Mouse (Mus musculus) lung, postnatal 0 days (tissue): ENCODE measurements at regions not wholly inside any gene's neighbourhood (a gene's known extent, or its start where the extent isn't known, plus 50 kb on each side); places are given as distances from the start of the nearest gene placed in this dataset.

Experiments
- ATAC-seq: fragments of 200-750 bp; cut with Nextera tagmentation; 2 replicates; pipeline ENCODE4 v1.8.0; 2017; ENCODE audit warnings: moderate library complexity
- DNase-seq: peaks from one replicate; pipeline ENCODE4 v3.0.0-alpha.2; 2016; ENCODE audit warnings: low spot score
- H3K27ac ChIP-seq: fragments of 300-500 bp; sonication (generic); 2 replicates; pipeline ENCODE4 v1.5.1; 2014; ENCODE audit warnings: antibody characterized with exemption, mild to moderate bottlenecking, low read length, mixed read lengths
- H3K27me3 ChIP-seq: fragments of 300-500 bp; sonication (generic); replicated peaks from 2 replicates; pipeline ENCODE4 v1.6.1; 2014; ENCODE audit warnings: low read length, mixed read lengths; ENCODE audit not compliant: insufficient read depth
- H3K36me3 ChIP-seq: fragments of 300-500 bp; sonication (generic); 2 replicates; pipeline ENCODE4 v1.6.1; 2014; ENCODE audit warnings: low read length, mixed read lengths; ENCODE audit not compliant: insufficient read depth
- H3K4me1 ChIP-seq: fragments of 300-500 bp; sonication (generic); 2 replicates; pipeline ENCODE4 v1.6.1; 2014; ENCODE audit warnings: antibody characterized with exemption, low read depth, low read length, mixed read lengths; ENCODE audit not compliant: insufficient read depth
- H3K4me2 ChIP-seq: fragments of 300-500 bp; sonication (generic); replicated peaks from 2 replicates; pipeline ENCODE4 v1.6.1; 2014; ENCODE audit warnings: low read depth, mild to moderate bottlenecking, low read length, moderate library complexity, mixed read lengths
- H3K4me3 ChIP-seq: fragments of 300-500 bp; sonication (generic); 2 replicates; pipeline ENCODE4 v1.5.1; 2014; ENCODE audit warnings: low read depth, low read length
- H3K9ac ChIP-seq: fragments of 300-500 bp; sonication (generic); replicated peaks from 2 replicates; pipeline ENCODE4 v1.6.1; 2014; ENCODE audit warnings: low read depth, mild to moderate bottlenecking
- H3K9me3 ChIP-seq: fragments of 300-500 bp; sonication (generic); 2 replicates; pipeline ENCODE4 v1.6.1; 2016; ENCODE audit warnings: low read length, mixed read lengths
- CTCF ChIP-seq: IDR thresholded peaks from 2 replicates; pipeline ENCODE4 v1.5.1; 2016; ENCODE audit warnings: antibody characterized with exemption, mild to moderate bottlenecking
- EP300 ChIP-seq: IDR thresholded peaks from 2 replicates; pipeline ENCODE4 v1.6.1; 2016; ENCODE audit warnings: antibody characterized with exemption, mild to moderate bottlenecking, control low read depth
- WGBS: fragments of 180-500 bp; shearing (Covaris S2); extraction: QIAGEN DNeasy Blood & Tissue Kit; methylation state at CpG from one replicate; pipeline ENCODE4 v1.1.7; 2014; 5-methylcytosine and 5-hydroxymethylcytosine counted together

GRCm38 (mm10) chr2:74300885-74301451 lies 278.3 kb downstream of the Lnpk start:
- TF ChIP-seq EP300 = no peak
- peak; percentile 16; the same call in 1 of the 2 replicates for TF ChIP-seq CTCF
- H3K4me1 ChIP-seq = no peaks in the 10 kb centered on the region
- H3K36me3 ChIP-seq = no peaks in the 10 kb centered on the region
- no peak overlapping the region for H3K4me3 ChIP-seq
- no peak for DNase-seq
- peak overlapping the region; percentile 41; the same call in 1 of the 2 replicates for H3K4me2 ChIP-seq
- no peaks in the 10 kb centered on the region; the same call in 1 of the 2 replicates for H3K27me3 ChIP-seq
- ATAC-seq = no peak
- H3K27ac ChIP-seq = no peak overlapping the region
- 16% methylated on average over 9 of the region's 9 CpGs for WGBS
- no peaks in the 10 kb centered on the region for H3K9me3 ChIP-seq
- no peak overlapping the region for H3K9ac ChIP-seq

- Histone ChIP-seq H3K27me3 (no peaks in the 10 kb centered on the region; the same call in 1 of the 2 replicates), H3K4me3 (peak overlapping the region; percentile 10; the same call in 1 of the 2 replicates), H3K36me3 (no peaks in the 10 kb centered on the region), H3K27ac (no peak overlapping the region), H3K4me1 (no peaks in the 10 kb centered on the region), H3K9ac (no peak overlapping the region), H3K4me2 (peak overlapping the region; percentile 41; the same call in 1 of the 2 replicates), H3K9me3 (no peaks in the 10 kb centered on the region)
- DNase-seq (peak; percentile 88), ATAC-seq (peak; percentile 58; the same call in 1 of the 2 replicates)
- 2% methylated on average over 11 of the region's 11 CpGs for WGBS
- TF ChIP-seq EP300 (no peak), CTCF (peak; percentile 85)
Measured at GRCm38 (mm10) chr2:74300366-74300791, 278.9 kb downstream of the Lnpk start.

GRCm38 (mm10) chr2:74292641-74293040 lies 286.6 kb downstream of the Lnpk start:
- Histone ChIP-seq H3K27me3 (no peaks in the 10 kb centered on the region), H3K27ac (no peak overlapping the region), H3K9ac (no peak overlapping the region), H3K9me3 (no peaks in the 10 kb centered on the region), H3K4me2 (no peak overlapping the region), H3K4me1 (no peaks in the 10 kb centered on the region), H3K4me3 (no peak overlapping the region), H3K36me3 (no peaks in the 10 kb centered on the region)
- no peak for DNase-seq
- WGBS = 92% methylated on average over 7 of the region's 7 CpGs
- no peak for TF ChIP-seq CTCF
- TF ChIP-seq EP300 = no peak
- ATAC-seq = no peak

- no peak overlapping the region for H3K27ac ChIP-seq
- H3K9ac ChIP-seq = no peak overlapping the region
- no peak overlapping the region for H3K4me2 ChIP-seq
- H3K4me3 ChIP-seq = no peak overlapping the region
- no peaks in the 10 kb centered on the region for H3K9me3 ChIP-seq
- WGBS = 70% methylated on average over 8 of the region's 8 CpGs
- H3K4me1 ChIP-seq = no peaks in the 10 kb centered on the region
- H3K27me3 ChIP-seq = no peaks in the 10 kb centered on the region
- DNase-seq (no peak), ATAC-seq (no peak)
- H3K36me3 ChIP-seq = no peaks in the 10 kb centered on the region
- TF ChIP-seq EP300 = no peak
- TF ChIP-seq CTCF = no peak
Measured at GRCm38 (mm10) chr2:74291416-74292396, 287.5 kb downstream of the Lnpk start.

GRCm38 (mm10) chr2:74285624-74286023 lies 293.6 kb downstream of the Lnpk start:
- no peak overlapping the region for H3K4me3 ChIP-seq
- H3K36me3 ChIP-seq = no peaks in the 10 kb centered on the region
- ATAC-seq (no peak), DNase-seq (no peak)
- no peaks in the 10 kb centered on the region for H3K27me3 ChIP-seq
- H3K9me3 ChIP-seq = no peaks in the 10 kb centered on the region
- no peaks in the 10 kb centered on the region for H3K4me1 ChIP-seq
- H3K9ac ChIP-seq = no peak overlapping the region
- H3K27ac ChIP-seq = no peak overlapping the region
- H3K4me2 ChIP-seq = no peak overlapping the region
- 94% methylated on average over 4 of the region's 4 CpGs for WGBS
- TF ChIP-seq EP300 (no peak), CTCF (no peak)

GRCm38 (mm10) chr2:74264963-74265362 lies 314.3 kb downstream of the Lnpk start:
- no peak overlapping the region for H3K27ac ChIP-seq
- no peak overlapping the region for H3K4me2 ChIP-seq
- TF ChIP-seq EP300 (no peak), CTCF (no peak)
- ATAC-seq (no peak), DNase-seq (no peak)
- no peaks in the 10 kb centered on the region for H3K36me3 ChIP-seq
- H3K27me3 ChIP-seq = no peaks in the 10 kb centered on the region
- H3K9ac ChIP-seq = no peak overlapping the region
- H3K4me3 ChIP-seq = no peak overlapping the region
- no peaks in the 10 kb centered on the region for H3K9me3 ChIP-seq
- WGBS = 73% methylated on average over 6 of the region's 6 CpGs
- H3K4me1 ChIP-seq = no peaks in the 10 kb centered on the region
